Mouse (Mus musculus) liver, postnatal 0 days (tissue): Measurements from ENCODE around the gene Chst12.

ENCODE experiments used
- CTCF ChIP-seq: sonication (generic); IDR thresholded peaks from 2 replicates; pipeline ENCODE4 v1.5.1; 2016; ENCODE audit warnings: antibody characterized with exemption, low read depth
- EP300 ChIP-seq: IDR thresholded peaks from 2 replicates; pipeline ENCODE4 v1.6.1; 2016; ENCODE audit warnings: antibody characterized with exemption, low read depth, mild to moderate bottlenecking

DNA sequence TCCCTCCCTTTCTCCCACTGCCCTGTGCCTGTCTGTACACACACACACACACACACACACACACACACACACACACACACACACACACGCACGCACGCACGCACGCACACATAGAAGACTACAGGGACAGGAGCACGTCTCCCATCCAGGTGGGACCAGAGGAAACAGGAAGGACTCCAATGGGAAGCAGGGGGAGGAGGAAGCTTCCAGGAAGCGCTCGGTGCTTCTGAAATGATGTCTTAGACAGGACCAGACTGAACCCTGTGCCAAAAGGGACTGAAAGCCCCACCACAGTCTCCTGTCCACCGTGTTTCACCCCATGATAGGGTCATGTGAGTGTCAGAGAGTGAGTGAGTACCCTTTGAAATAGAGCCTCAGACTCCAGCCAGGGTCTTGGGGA, 57.3 kb downstream of the Chst12 start:
- no peak for TF ChIP-seq CTCF
- no peak for TF ChIP-seq EP300
